Mouse (Mus musculus) erythroblast, embryonic 14.5 days (primary cell): ENCODE measurements around the gene Cpt1c.

Experiments
- GATA1 ChIP-seq: IDR thresholded peaks from 2 replicates; pipeline ENCODE4 v1.6.1; 2012; ENCODE audit warnings: low read length, inconsistent platforms, mixed read lengths
- TAL1 ChIP-seq: IDR thresholded peaks from 3 replicates; pipeline ENCODE4 v1.6.1; 2012; ENCODE audit warnings: low read length, inconsistent platforms, mixed read lengths

- TF ChIP-seq GATA1 (no peak), TAL1 (no peak)
These were observed 11.0 kb upstream of the Cpt1c start for GRCm38 (mm10) chr7:44985595-44986191.
